Mouse (Mus musculus) C2C12 (cell line): ENCODE data around the gene Pdia3.

Experiments used
- CEBPB ChIP-seq: IDR thresholded peaks from one replicate; pipeline ENCODE4 v1.6.1; 2011; ENCODE audit warnings: low read depth, mild to moderate bottlenecking, control low read depth, moderate library complexity
- CTCF ChIP-seq: IDR thresholded peaks from one replicate; pipeline ENCODE4 v1.5.1; 2011; ENCODE audit not compliant: control insufficient read depth, insufficient read depth, insufficient read length
- FOSL1 ChIP-seq: IDR thresholded peaks from one replicate; pipeline ENCODE4 v1.8.0; 2011; ENCODE audit warnings: mild to moderate bottlenecking, low read length; ENCODE audit not compliant: poor library complexity, insufficient read depth, severe bottlenecking
- MAX ChIP-seq: IDR thresholded peaks from one replicate; pipeline ENCODE4 v1.6.1; 2011; ENCODE audit warnings: mild to moderate bottlenecking, control low read depth
- MYOD1 ChIP-seq: IDR thresholded peaks from one replicate; pipeline ENCODE4 v1.6.1; 2011; ENCODE audit warnings: low read depth; ENCODE audit not compliant: control insufficient read depth, insufficient read length
- MYOG ChIP-seq: IDR thresholded peaks from one replicate; pipeline ENCODE4 v1.6.1; 2011; ENCODE audit not compliant: control insufficient read depth, insufficient read length; ENCODE audit errors: extremely low read depth
- USF1 ChIP-seq: IDR thresholded peaks from one replicate; pipeline ENCODE4 v1.6.1; 2011; ENCODE audit warnings: low read depth, mild to moderate bottlenecking, control low read depth, moderate library complexity

- TF ChIP-seq CTCF (no peak), MAX (no peak), CEBPB (no peak), MYOD1 (no peak), USF1 (no peak), MYOG (no peak), FOSL1 (no peak)
Observed at GRCm38 (mm10) chr2:121448136-121448535, 34.6 kb downstream of the Pdia3 start.
